Mouse (Mus musculus): ENCODE results near the gene Pls1. TPM values are rescaled to one million over a fixed set of nuclear protein-coding genes. Genes with fewer than 3 reads are reported as not detected.

Pls1 gene
- total RNA-seq, 2 experiments from 2014 or later = not detected

DNA sequence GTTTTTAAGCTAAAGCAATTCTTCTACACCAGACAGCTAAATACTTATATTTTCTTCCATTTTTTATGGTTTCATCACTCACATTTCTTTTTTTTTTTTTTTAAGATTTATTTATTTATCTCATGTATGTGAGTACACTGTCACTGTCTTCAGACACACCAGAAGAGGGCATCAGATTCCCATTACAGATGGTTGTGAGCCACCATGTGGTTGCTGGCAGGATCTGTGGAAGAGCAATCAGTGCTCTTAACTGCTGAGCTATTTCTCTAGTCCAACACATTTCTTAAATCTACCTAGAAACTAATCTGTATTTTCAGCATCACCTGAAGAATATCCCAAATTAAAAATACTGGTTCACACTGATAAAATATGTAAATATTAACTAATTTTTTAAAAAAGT, 108.9 kb downstream of the Pls1 start:
- ATAC-seq (replicated peaks; ENCODE audit: low FRiP score, poor library complexity, severe bottlenecking) = no peak

DNA sequence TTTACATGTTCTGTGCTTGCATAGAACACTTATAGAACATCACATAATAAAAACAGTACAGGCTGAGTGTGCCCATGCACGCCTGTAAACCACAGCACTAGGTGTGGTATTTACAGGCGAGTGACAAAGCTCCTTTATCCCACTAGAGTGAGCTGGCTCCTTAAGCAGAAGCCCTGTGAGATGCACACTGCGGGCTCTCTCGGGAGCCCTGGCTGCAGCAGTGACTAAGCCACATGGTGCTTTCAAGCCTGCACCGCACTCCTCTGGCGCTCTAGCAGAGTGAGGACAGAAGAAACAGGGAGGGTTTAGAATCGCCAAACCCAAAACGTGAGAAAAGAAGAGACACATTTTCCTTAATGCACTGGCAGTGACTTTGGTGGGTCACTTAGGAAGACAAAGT, 132.5 kb downstream of the Pls1 start:
- ATAC-seq (replicated peaks; ENCODE audit: low FRiP score, poor library complexity, severe bottlenecking) = no peak

DNA sequence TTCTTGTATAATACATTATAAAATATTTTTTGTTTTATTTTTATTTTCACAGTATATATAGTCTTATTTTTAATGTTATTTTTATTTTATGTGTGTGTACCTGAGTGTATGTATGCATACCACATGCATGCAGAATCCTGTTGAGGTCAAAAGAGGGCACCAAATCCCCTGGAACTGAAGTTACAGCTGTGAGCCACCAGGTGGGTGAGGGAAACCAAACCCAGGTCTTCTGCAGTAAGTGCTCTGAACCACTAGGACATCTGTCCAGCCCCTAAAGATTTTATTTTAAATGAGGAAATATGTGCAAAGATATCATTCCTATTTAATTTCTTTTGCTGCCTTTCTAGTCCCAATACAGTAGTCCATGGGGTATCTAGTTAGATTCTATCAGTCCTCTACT, 136.2 kb downstream of the Pls1 start:
- ATAC-seq (replicated peaks; ENCODE audit: low FRiP score, poor library complexity, severe bottlenecking) = no peak

DNA sequence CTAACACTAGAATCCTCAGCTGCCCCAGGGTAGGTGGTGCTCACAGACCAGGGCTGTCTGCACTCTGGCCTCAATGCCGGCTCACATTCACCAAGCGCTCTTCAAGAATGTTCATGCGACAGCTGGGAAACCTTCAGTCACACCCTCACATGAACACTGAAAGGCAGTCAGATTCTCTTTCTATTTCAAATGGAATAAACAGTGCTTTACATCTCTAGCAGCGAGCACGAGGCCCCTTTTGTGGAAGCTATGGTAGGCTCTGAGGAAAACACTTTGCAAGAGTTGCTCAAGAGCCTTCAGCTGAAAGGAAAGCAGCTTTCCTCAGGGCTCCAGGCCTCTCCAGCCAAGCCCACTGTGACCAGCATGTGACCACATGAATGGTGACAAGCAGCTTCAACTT, 139.7 kb downstream of the Pls1 start:
- ATAC-seq (replicated peaks; ENCODE audit: low FRiP score, poor library complexity, severe bottlenecking) = no peak

DNA sequence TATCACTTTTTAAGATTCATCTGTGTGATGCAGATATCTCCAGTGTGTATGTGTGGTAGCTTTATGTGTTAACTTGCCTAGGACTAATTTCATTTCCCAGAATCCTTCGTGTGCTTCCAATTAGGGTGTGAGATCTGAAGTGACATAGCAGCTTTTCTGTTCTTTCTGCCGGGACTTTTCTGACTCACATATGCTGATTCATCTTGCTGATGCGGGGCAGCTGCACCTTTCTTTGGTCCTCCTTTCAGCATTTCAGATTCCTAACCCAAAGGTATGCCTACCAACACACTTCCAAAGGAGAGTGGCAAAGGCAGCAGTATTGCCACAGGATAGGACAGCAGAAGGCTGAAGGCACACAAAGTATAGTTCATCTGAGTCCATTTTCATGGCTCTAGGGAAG, 141.0 kb downstream of the Pls1 start:
- no peak for ATAC-seq (replicated peaks; ENCODE audit: low FRiP score, poor library complexity, severe bottlenecking)

Other genes starting within 250 kb of the Pls1 start
- not detected in 2 replicates for gene Pcolce2, start 207.7 kb downstream of the Pls1 start, total RNA-seq (2015; ENCODE audit: low replicate concordance)
- gene Pcolce2, start 207.7 kb downstream of the Pls1 start, total RNA-seq (2017; ENCODE audit: low replicate concordance) = not detected in 2 replicates
- not detected in 2 replicates for gene Trpc1, start 94.9 kb downstream of the Pls1 start, total RNA-seq (2015; ENCODE audit: low replicate concordance)
- gene Trpc1, start 94.9 kb downstream of the Pls1 start, total RNA-seq (2017; ENCODE audit: low replicate concordance) = not detected in 2 replicates
- 8.6 and 14.3 TPM in 2 replicates for gene Atr, start 12.3 kb upstream of the Pls1 start, total RNA-seq (2015; ENCODE audit: low replicate concordance)
- gene Atr, start 12.3 kb upstream of the Pls1 start, total RNA-seq (2017; ENCODE audit: low replicate concordance) = 6.8 and 12.3 TPM in 2 replicates
- 37.5 and 39.8 TPM in 2 replicates for gene Xrn1, start 109.4 kb upstream of the Pls1 start, total RNA-seq (2015; ENCODE audit: low replicate concordance)
- gene Xrn1, start 109.4 kb upstream of the Pls1 start, total RNA-seq (2017; ENCODE audit: low replicate concordance) = 43.0 and 55.6 TPM in 2 replicates

All from erythroid progenitor cell, adult 5-6 weeks (primary cell).